Mouse (Mus musculus) heart, embryonic 12.5 days (tissue): ENCODE data around the gene Flt1. TPM values are rescaled to one million over a fixed set of nuclear protein-coding genes. Genes with fewer than 3 reads are reported as not detected.
"Not testable (repeated sequence)": the region's sequence is repeated elsewhere in the genome, so short reads cannot be mapped to it uniquely, and the experiment has no call there.

Source experiments
- ATAC-seq: fragments of 200-750 bp; cut with Nextera tagmentation; 2 replicates; pipeline ENCODE4 v1.8.0; 2017; ENCODE audit warnings: moderate TSS enrichment, moderate library complexity; ENCODE audit not compliant: insufficient number of reproducible peaks, low FRiP score
- H3K27ac ChIP-seq: fragments of 300-500 bp; sonication (generic); 2 replicates; pipeline ENCODE4 v1.5.1; 2016; ENCODE audit warnings: mild to moderate bottlenecking, moderate library complexity; ENCODE audit not compliant: poor library complexity, severe bottlenecking
- H3K27me3 ChIP-seq: fragments of 300-500 bp; sonication (generic); replicated peaks from 2 replicates; pipeline ENCODE4 v1.6.1; 2016; ENCODE audit warnings: mild to moderate bottlenecking, moderate library complexity
- H3K36me3 ChIP-seq: fragments of 300-500 bp; sonication (generic); 2 replicates; pipeline ENCODE4 v1.6.1; 2016; ENCODE audit warnings: mild to moderate bottlenecking, moderate library complexity
- H3K4me1 ChIP-seq: fragments of 300-500 bp; sonication (generic); replicated peaks from 2 replicates; pipeline ENCODE4 v1.6.1; 2016; ENCODE audit warnings: mild to moderate bottlenecking
- H3K4me2 ChIP-seq: fragments of 300-500 bp; sonication (generic); 2 replicates; pipeline ENCODE4 v1.6.1; 2016; ENCODE audit warnings: mild to moderate bottlenecking, moderate library complexity
- H3K4me3 ChIP-seq: fragments of 300-500 bp; sonication (generic); 2 replicates; pipeline ENCODE4 v1.5.1; 2016; ENCODE audit warnings: mild to moderate bottlenecking
- H3K9ac ChIP-seq: fragments of 300-500 bp; sonication (generic); 2 replicates; pipeline ENCODE4 v1.6.1; 2016; ENCODE audit warnings: mild to moderate bottlenecking, moderate library complexity
- H3K9me3 ChIP-seq: fragments of 300-500 bp; sonication (generic); replicated peaks from 2 replicates; pipeline ENCODE4 v1.6.1; 2016; ENCODE audit warnings: mild to moderate bottlenecking, moderate library complexity
- WGBS: fragments of 180-500 bp; shearing (Covaris S2); methylation state at CpG from one replicate; pipeline ENCODE4 v1.1.7; 2016; 5-methylcytosine and 5-hydroxymethylcytosine counted together
- polyA plus RNA-seq: library from polyadenylated mRNA; unstranded; fragments of >200 nt; fragmentation: Nextera tagmentation; extraction: Ambion mirVana; gene quantifications from 2 replicates; pipeline ENCODE4 v1.2.1, GENCODE M21; 2016

Gene Flt1
- polyA plus RNA-seq, 1 experiment from 2014 or later, result 27.8 TPM

GRCm38 (mm10) chr5:147574517-147574916 is 151.3 kb downstream of the Flt1 start:
- Histone ChIP-seq H3K27ac (no peak overlapping the region), H3K4me2 (no peak overlapping the region), H3K9me3 (0 out of 2 replicates have a peak, but pooled peaks cover 3% of the 10 kb centered on the region), H3K36me3 (no peaks in the 10 kb centered on the region; the same call in 1 of the 2 replicates), H3K27me3 (no peaks in the 10 kb centered on the region), H3K9ac (no peak overlapping the region), H3K4me3 (no peak overlapping the region), H3K4me1 (peaks cover 6% of the 10 kb centered on the region)
- 36% methylated on average over 8 of the region's 8 CpGs for WGBS
- ATAC-seq, result peak; percentile 85

GRCm38 (mm10) chr5:147573555-147573954 is 152.3 kb downstream of the Flt1 start:
- Histone ChIP-seq H3K9me3 (no peaks in the 10 kb centered on the region), H3K9ac (no peak overlapping the region), H3K36me3 (no peaks in the 10 kb centered on the region), H3K4me3 (no peak overlapping the region), H3K27ac (no peak overlapping the region), H3K27me3 (no peaks in the 10 kb centered on the region), H3K4me1 (peaks cover 6% of the 10 kb centered on the region), H3K4me2 (no peak overlapping the region)
- ATAC-seq, result no peak
- WGBS, result 66% methylated on average over 1 of the region's 1 CpGs

DNA sequence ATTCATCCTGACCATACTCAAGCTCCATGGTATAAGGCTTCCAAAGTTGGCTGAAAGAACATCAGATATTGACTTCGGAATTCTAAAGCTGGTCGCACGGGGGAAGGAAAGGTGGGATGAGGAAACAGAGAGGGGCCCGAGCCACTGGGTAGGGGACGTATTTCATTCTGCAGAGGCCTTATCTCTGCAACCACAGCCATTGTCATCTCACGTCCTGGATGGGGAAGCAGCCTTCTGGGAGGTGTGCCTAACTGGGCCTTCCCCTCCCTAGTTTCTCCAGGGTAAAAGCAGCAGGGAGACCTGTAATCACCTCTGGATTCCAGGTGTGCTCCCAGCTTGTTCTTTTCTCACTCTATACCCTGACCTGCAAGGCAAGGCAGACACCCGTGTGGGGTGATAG is 153.1 kb downstream of the Flt1 start:
- no peak overlapping the region for H3K4me2 ChIP-seq
- H3K36me3 ChIP-seq, result no peaks in the 10 kb centered on the region
- no peak overlapping the region for H3K27ac ChIP-seq
- H3K9me3 ChIP-seq, result no peaks in the 10 kb centered on the region
- peaks cover 6% of the 10 kb centered on the region for H3K4me1 ChIP-seq
- ATAC-seq, result no peak
- WGBS, result 67% methylated on average over 7 of the region's 7 CpGs
- no peak overlapping the region for H3K4me3 ChIP-seq
- H3K27me3 ChIP-seq, result no peaks in the 10 kb centered on the region
- H3K9ac ChIP-seq, result no peak overlapping the region

DNA sequence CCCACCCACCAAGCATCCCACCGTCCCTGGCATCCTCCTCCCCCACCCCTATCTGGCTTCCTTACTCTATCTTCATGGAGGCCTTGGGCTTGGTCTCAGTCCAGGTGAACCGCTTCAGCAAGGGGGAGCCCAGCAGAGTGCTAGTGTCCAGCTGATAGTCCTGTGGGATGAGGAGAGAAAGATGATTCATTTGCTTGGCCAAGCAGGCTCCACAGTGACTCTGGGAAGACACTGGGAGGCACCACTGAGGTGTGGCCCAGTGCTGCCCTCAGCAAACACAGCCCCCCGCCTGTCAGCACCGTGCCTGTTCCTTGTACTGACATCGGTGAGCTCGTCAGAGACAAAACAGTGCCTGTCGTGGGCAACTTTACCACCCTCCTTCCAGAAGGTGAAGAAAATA is 159.5 kb downstream of the Flt1 start:
- ATAC-seq, result no peak
- H3K27me3 ChIP-seq, result no peaks in the 10 kb centered on the region
- H3K9me3 ChIP-seq, result no peaks in the 10 kb centered on the region
- H3K4me1 ChIP-seq, result peaks cover 6% of the 10 kb centered on the region; the same call in 1 of the 2 replicates
- no peak overlapping the region for H3K9ac ChIP-seq
- 35% methylated on average over 7 of the region's 7 CpGs for WGBS
- H3K4me3 ChIP-seq, result no peak overlapping the region
- H3K36me3 ChIP-seq, result no peaks in the 10 kb centered on the region
- H3K27ac ChIP-seq, result no peak overlapping the region
- no peak overlapping the region for H3K4me2 ChIP-seq

DNA sequence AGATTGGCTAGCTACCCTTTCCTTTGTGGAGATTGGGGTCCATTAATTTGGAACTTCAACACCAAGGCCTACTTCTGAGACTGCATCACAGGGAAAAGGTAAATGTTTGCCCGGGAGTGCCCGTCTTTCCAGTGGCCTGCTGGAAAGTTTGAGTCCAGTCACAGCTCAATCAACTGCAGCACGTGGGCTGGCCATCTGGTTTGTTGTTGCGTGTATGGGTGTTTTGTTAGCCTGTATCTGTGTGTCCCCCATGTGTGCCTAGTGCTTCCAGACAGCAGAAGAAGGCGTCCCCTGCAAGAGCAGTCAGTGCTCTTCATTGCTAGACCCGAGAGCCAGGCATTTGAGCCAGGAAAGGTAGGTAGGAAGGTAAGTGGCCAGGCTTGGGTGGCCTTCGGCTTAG is 160.4 kb downstream of the Flt1 start:
- H3K36me3 ChIP-seq, result no peaks in the 10 kb centered on the region
- WGBS, result 77% methylated on average over 7 of the region's 7 CpGs
- peaks cover 6% of the 10 kb centered on the region; the same call in 1 of the 2 replicates for H3K4me1 ChIP-seq
- no peak for ATAC-seq
- H3K27me3 ChIP-seq, result no peaks in the 10 kb centered on the region
- no peaks in the 10 kb centered on the region for H3K9me3 ChIP-seq
- no peak overlapping the region for H3K4me3 ChIP-seq
- no peak overlapping the region for H3K9ac ChIP-seq
- no peak overlapping the region for H3K27ac ChIP-seq
- H3K4me2 ChIP-seq, result no peak overlapping the region

GRCm38 (mm10) chr5:147564140-147564590 is 161.6 kb downstream of the Flt1 start:
- Histone ChIP-seq H3K4me2 (peak overlapping the region; percentile 24; the same call in 1 of the 2 replicates), H3K4me3 (no peak overlapping the region), H3K27ac (no peak overlapping the region), H3K9ac (no peak overlapping the region), H3K4me1 (peaks cover 6% of the 10 kb centered on the region; the same call in 1 of the 2 replicates), H3K36me3 (no peaks in the 10 kb centered on the region), H3K27me3 (no peaks in the 10 kb centered on the region), H3K9me3 (no peaks in the 10 kb centered on the region)
- no peak for ATAC-seq
- WGBS, result 43% methylated on average over 16 of the region's 16 CpGs

- ATAC-seq, result 0 out of 2 replicates have a peak, but pooled peaks have one; percentile 33
- WGBS, result 65% methylated on average over 18 of the region's 18 CpGs
- Histone ChIP-seq H3K9ac (no peak overlapping the region), H3K27me3 (no peaks in the 10 kb centered on the region), H3K27ac (no peak overlapping the region), H3K4me2 (peak overlapping the region; percentile 24; the same call in 1 of the 2 replicates), H3K4me3 (no peak overlapping the region), H3K36me3 (no peaks in the 10 kb centered on the region), H3K9me3 (no peaks in the 10 kb centered on the region), H3K4me1 (peaks cover 6% of the 10 kb centered on the region; the same call in 1 of the 2 replicates)
Observed at GRCm38 (mm10) chr5:147563511-147564139, 162.2 kb downstream of the Flt1 start.

DNA sequence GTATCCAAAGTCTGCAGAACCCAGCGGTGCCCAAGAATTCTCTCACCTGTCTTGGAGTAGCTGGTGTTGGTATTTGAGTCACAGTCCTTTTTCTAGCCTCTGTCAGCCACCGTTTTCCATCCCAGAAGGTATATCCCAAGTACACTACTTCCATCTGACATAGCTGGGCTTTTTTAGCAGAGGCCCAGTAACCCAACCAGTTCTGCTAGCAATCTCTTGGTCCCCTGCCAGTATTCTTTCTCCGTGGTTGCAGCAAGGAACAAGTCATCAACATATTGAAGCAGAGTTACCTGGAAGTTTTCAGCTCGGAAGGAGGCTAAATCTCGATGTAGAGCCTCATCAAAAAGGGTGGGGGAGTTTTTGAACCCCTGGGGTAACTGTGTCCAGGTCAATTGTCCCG is 168.2 kb downstream of the Flt1 start:
- H3K27me3 ChIP-seq, H3K36me3 ChIP-seq, H3K4me3 ChIP-seq, H3K4me2 ChIP-seq, H3K4me1 ChIP-seq, H3K9me3 ChIP-seq, H3K9ac ChIP-seq, ATAC-seq, H3K27ac ChIP-seq: not testable (repeated sequence)
- 71% methylated on average over 6 of the region's 6 CpGs for WGBS

DNA sequence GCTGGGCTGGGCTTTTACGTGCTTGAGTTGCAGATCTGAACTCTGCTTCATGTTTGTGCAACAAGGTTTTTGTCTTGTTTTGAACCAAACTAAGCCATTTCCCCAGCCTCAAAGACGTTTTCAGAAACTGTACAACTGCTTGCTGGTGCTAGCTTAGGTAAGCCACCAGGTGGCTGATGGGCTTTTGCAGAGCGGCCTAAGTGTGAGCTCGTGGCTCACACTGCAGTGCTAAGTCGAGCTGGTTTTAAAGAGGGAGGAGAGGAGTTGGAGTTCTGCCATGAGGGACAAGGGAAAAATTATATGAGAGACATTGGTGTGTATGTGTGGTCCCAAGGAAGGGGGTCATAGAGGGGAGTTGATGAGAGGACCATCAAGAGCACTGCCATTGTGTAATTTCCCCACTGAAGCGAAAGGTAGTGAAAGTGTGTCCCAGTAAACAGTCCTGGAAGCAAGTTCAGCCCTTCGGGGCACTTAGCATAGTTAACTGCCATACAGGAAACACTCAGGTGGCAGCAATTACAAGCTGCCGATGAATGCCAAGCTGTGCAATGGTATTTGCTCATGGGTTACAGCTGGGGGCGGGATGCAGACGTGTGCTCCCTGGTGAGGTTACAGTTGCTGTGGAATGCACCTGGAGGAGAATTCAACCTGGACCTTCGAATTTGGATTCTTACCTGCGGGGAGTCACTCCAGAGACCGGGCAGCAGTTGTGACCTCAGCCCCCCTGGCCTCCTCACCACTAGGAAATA is 173.8 kb downstream of the Flt1 start:
- Histone ChIP-seq H3K9ac (no peak overlapping the region), H3K27me3 (no peaks in the 10 kb centered on the region), H3K4me1 (peaks cover 3% of the 10 kb centered on the region; the same call in 1 of the 2 replicates), H3K4me3 (no peak overlapping the region), H3K36me3 (peaks cover 41% of the 10 kb centered on the region), H3K4me2 (no peak overlapping the region), H3K27ac (no peak overlapping the region), H3K9me3 (no peaks in the 10 kb centered on the region)
- no peak for ATAC-seq
- WGBS, result 85% methylated on average over 13 of the region's 13 CpGs

- Histone ChIP-seq H3K4me3 (no peak overlapping the region), H3K4me2 (no peak overlapping the region), H3K27ac (no peak overlapping the region; the same call in 1 of the 2 replicates), H3K9me3 (no peaks in the 10 kb centered on the region), H3K27me3 (no peaks in the 10 kb centered on the region), H3K4me1 (peaks cover 3% of the 10 kb centered on the region; the same call in 1 of the 2 replicates), H3K36me3 (peaks cover 63% of the 10 kb centered on the region), H3K9ac (no peak overlapping the region)
- ATAC-seq, result no peak
- WGBS, result 79% methylated on average over 12 of the region's 12 CpGs
Observed at GRCm38 (mm10) chr5:147549016-147549755, 176.6 kb downstream of the Flt1 start.

GRCm38 (mm10) chr5:147545731-147546241 is 180.0 kb downstream of the Flt1 start:
- no peak for ATAC-seq
- peaks cover 3% of the 10 kb centered on the region; the same call in 1 of the 2 replicates for H3K4me1 ChIP-seq
- H3K9me3 ChIP-seq, result no peaks in the 10 kb centered on the region
- peaks cover 68% of the 10 kb centered on the region for H3K36me3 ChIP-seq
- no peak overlapping the region for H3K27ac ChIP-seq
- no peak overlapping the region for H3K4me2 ChIP-seq
- no peaks in the 10 kb centered on the region for H3K27me3 ChIP-seq
- no peak overlapping the region for H3K4me3 ChIP-seq
- WGBS, result 77% methylated on average over 11 of the region's 11 CpGs
- H3K9ac ChIP-seq, result no peak overlapping the region
